Mouse (Mus musculus): Measurements from ENCODE around the gene 2810004N23Rik. TPM values are rescaled to one million over a fixed set of nuclear protein-coding genes. Genes with fewer than 3 reads are reported as not detected.

2810004N23Rik gene
- polyA plus RNA-seq (2015; fragmentation: Nextera tagmentation; extraction: Ambion mirVana), result 41.8 and 42.4 TPM in 2 replicates

- H3K36me3 ChIP-seq, result peaks cover 35% of the 10 kb centered on the region
- no peaks in the 10 kb centered on the region for H3K27me3 ChIP-seq
- H3K9ac ChIP-seq, result peak within 1 kb of the TSS; percentile 97
- H3K4me3 ChIP-seq (replicated peaks), result peak within 1 kb of the TSS; percentile 91
- peaks cover 10% of the 10 kb centered on the region for H3K4me1 ChIP-seq
- ATAC-seq (ENCODE audit: insufficient number of reproducible peaks, low FRiP score, low TSS enrichment, low read depth), result peak; percentile 96
- H3K27ac ChIP-seq (replicated peaks), result peak within 1 kb of the TSS; percentile 94
- 1% methylated on average over 55 of the region's 55 CpGs for WGBS
- no peaks in the 10 kb centered on the region for H3K9me3 ChIP-seq (replicated peaks)
- peak within 1 kb of the TSS; percentile 63 for H3K4me2 ChIP-seq (replicated peaks)
These were observed at the start of gene 2810004N23Rik, which contains the start of gene Gnpat for GRCm38 (mm10) chr8:124862321-124863162. Gene 2810004N23Rik (minus strand): TSS chr8:124863120. Gene Gnpat (plus strand): TSS chr8:124863033.

- Histone ChIP-seq H3K4me1 (no peaks in the 10 kb centered on the region), H3K9me3 (replicated peaks) (no peaks in the 10 kb centered on the region), H3K4me3 (replicated peaks) (no peak overlapping the region), H3K9ac (no peak overlapping the region), H3K36me3 (peaks cover 74% of the 10 kb centered on the region), H3K27ac (replicated peaks) (no peak overlapping the region), H3K27me3 (no peaks in the 10 kb centered on the region), H3K4me2 (replicated peaks) (no peak overlapping the region)
- ATAC-seq (ENCODE audit: insufficient number of reproducible peaks, low FRiP score, low TSS enrichment, low read depth), result no peak
- 64% methylated on average over 17 of the region's 17 CpGs for WGBS
These were observed 49.3 kb upstream of the 2810004N23Rik start for GRCm38 (mm10) chr8:124911938-124912872.

- Histone ChIP-seq H3K9me3 (replicated peaks) (no peaks in the 10 kb centered on the region), H3K4me1 (no peaks in the 10 kb centered on the region), H3K27ac (replicated peaks) (no peak overlapping the region), H3K27me3 (no peaks in the 10 kb centered on the region), H3K4me2 (replicated peaks) (no peak overlapping the region), H3K4me3 (replicated peaks) (no peak overlapping the region), H3K9ac (no peak overlapping the region), H3K36me3 (peaks cover 92% of the 10 kb centered on the region)
- WGBS, result 83% methylated on average over 10 of the region's 10 CpGs
- ATAC-seq (ENCODE audit: insufficient number of reproducible peaks, low FRiP score, low TSS enrichment, low read depth), result no peak
These were observed 47.4 kb upstream of the 2810004N23Rik start for GRCm38 (mm10) chr8:124910349-124910748.

DNA sequence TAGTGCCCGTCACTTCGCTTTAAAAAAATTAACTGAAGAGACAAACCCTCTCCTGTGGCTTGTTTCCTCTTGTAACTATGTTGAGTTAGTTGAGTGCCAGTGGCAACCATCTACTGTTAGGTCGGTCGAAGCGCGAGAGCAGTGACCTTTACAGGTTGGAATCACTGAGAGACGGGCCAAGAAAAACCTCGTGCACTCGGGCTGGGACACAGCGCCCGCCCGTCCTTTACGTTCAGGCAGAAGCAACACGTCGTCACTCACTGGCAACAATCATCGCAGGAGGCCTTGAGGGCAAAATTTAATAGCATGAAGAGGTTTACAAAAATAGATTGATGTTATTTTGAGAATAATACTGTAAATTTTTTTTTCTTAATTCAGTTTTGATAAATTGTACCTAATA lies 47.0 kb upstream of the 2810004N23Rik start:
- H3K9me3 ChIP-seq (replicated peaks), result no peaks in the 10 kb centered on the region
- no peak overlapping the region for H3K4me3 ChIP-seq (replicated peaks)
- peaks cover 90% of the 10 kb centered on the region for H3K36me3 ChIP-seq
- peaks cover under 1% of the 10 kb centered on the region; the same call in 1 of the 2 replicates for H3K4me1 ChIP-seq
- WGBS, result 90% methylated on average over 16 of the region's 16 CpGs
- ATAC-seq (ENCODE audit: insufficient number of reproducible peaks, low FRiP score, low TSS enrichment, low read depth), result no peak
- H3K27ac ChIP-seq (replicated peaks), result no peak overlapping the region
- H3K9ac ChIP-seq, result no peak overlapping the region
- H3K4me2 ChIP-seq (replicated peaks), result no peak overlapping the region
- no peaks in the 10 kb centered on the region for H3K27me3 ChIP-seq

DNA sequence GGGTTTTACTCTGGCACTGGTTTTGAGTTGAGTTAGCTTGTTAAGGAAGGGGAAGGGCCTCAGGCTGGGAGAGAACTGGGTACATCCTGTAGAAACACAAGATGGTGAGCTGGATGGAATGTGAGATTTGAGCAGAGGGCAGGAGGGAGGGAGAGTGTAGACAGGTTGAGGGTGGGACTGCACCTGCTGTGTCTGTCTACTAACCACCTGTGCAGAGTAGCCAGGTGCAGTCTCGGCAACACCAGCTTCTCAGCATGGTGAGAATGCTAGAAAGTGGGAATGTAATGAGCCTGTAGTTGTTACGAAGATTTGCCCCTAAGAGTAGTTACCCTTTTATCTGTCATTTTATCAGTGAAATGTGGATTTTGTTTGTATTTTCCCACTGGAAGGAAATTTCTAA lies 42.6 kb upstream of the 2810004N23Rik start:
- H3K4me1 ChIP-seq, result peaks cover 4% of the 10 kb centered on the region; the same call in 1 of the 2 replicates
- no peaks in the 10 kb centered on the region for H3K27me3 ChIP-seq
- WGBS, result 77% methylated on average over 2 of the region's 2 CpGs
- H3K27ac ChIP-seq (replicated peaks), result no peak overlapping the region
- no peak overlapping the region for H3K4me3 ChIP-seq (replicated peaks)
- H3K36me3 ChIP-seq, result peaks cover 87% of the 10 kb centered on the region
- no peak for ATAC-seq (ENCODE audit: insufficient number of reproducible peaks, low FRiP score, low TSS enrichment, low read depth)
- no peaks in the 10 kb centered on the region for H3K9me3 ChIP-seq (replicated peaks)
- H3K4me2 ChIP-seq (replicated peaks), result no peak overlapping the region
- H3K9ac ChIP-seq, result no peak overlapping the region

GRCm38 (mm10) chr8:124903198-124903597 lies 40.3 kb upstream of the 2810004N23Rik start:
- ATAC-seq (ENCODE audit: insufficient number of reproducible peaks, low FRiP score, low TSS enrichment, low read depth), result no peak
- no peaks in the 10 kb centered on the region for H3K27me3 ChIP-seq
- peaks cover 80% of the 10 kb centered on the region for H3K36me3 ChIP-seq
- H3K4me1 ChIP-seq, result peaks cover 12% of the 10 kb centered on the region
- H3K9ac ChIP-seq, result no peak overlapping the region
- H3K9me3 ChIP-seq (replicated peaks), result no peaks in the 10 kb centered on the region
- WGBS, result 93% methylated on average over 15 of the region's 15 CpGs
- no peak overlapping the region for H3K4me3 ChIP-seq (replicated peaks)
- H3K4me2 ChIP-seq (replicated peaks), result no peak overlapping the region
- no peak overlapping the region for H3K27ac ChIP-seq (replicated peaks)

DNA sequence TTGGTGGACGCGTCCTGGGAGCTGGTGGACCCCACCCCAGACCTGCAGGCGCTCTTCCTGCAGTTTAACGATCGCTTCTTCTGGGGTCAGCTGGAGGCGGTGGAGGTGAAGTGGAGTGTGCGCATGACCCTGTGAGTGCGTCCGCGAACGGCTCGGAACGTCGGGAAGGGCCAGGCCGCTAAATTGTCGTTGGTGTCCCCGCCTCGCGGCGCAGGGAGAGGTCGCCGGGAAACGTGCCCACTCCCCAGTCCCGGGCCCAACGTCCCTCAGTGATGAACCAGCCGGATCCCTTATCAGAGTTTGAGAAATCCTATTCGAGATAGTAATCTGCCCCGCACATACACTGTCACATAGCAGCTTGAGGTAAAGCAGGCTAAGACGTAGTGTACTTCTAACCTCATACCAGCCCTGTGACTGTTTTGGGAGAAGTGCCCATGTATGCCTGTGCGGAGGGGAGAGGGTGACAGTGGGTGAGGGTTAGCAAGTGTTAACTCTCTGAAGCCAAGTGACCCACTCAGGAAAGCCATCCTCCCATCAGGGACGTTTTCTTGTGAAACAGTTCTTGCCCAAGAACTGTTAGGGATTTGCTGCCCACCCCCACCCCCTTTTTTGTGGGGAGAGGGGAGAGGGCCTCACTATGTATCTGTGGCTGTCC lies 35.5 kb upstream of the 2810004N23Rik start:
- Histone ChIP-seq H3K27me3 (no peaks in the 10 kb centered on the region), H3K36me3 (peaks cover 55% of the 10 kb centered on the region), H3K27ac (replicated peaks) (0 out of 2 replicates have a peak overlapping the region, but pooled peaks have one; percentile 67), H3K9ac (peak overlapping the region; percentile 88), H3K4me2 (replicated peaks) (peak overlapping the region; percentile 93), H3K9me3 (replicated peaks) (no peaks in the 10 kb centered on the region), H3K4me3 (replicated peaks) (peak overlapping the region; percentile 96), H3K4me1 (peaks cover 25% of the 10 kb centered on the region)
- ATAC-seq (ENCODE audit: insufficient number of reproducible peaks, low FRiP score, low TSS enrichment, low read depth), result no peak
- 6% methylated on average over 31 of the region's 31 CpGs for WGBS

GRCm38 (mm10) chr8:124897386-124898250 lies 34.7 kb upstream of the 2810004N23Rik start, which contains the start of the genes Exoc8 and Sprtn:
Gene Exoc8 (minus strand): TSS chr8:124897705.
Gene Sprtn (plus strand): TSS chr8:124897886.
- ATAC-seq (ENCODE audit: insufficient number of reproducible peaks, low FRiP score, low TSS enrichment, low read depth), result peak; percentile 92
- H3K4me1 ChIP-seq, result peaks cover 32% of the 10 kb centered on the region
- peak within 1 kb of the TSS; percentile 96 for H3K4me3 ChIP-seq (replicated peaks)
- no peaks in the 10 kb centered on the region for H3K9me3 ChIP-seq (replicated peaks)
- peak within 1 kb of the TSS; percentile 84 for H3K27ac ChIP-seq (replicated peaks)
- peaks cover 47% of the 10 kb centered on the region for H3K36me3 ChIP-seq
- H3K4me2 ChIP-seq (replicated peaks), result peak within 1 kb of the TSS; percentile 93
- H3K9ac ChIP-seq, result peak within 1 kb of the TSS; percentile 90
- H3K27me3 ChIP-seq, result no peaks in the 10 kb centered on the region
- under 1% methylated on average over 114 of the region's 114 CpGs for WGBS

GRCm38 (mm10) chr8:124896632-124897385 lies 33.9 kb upstream of the 2810004N23Rik start:
- Histone ChIP-seq H3K4me1 (peaks cover 37% of the 10 kb centered on the region), H3K36me3 (peaks cover 42% of the 10 kb centered on the region), H3K4me3 (replicated peaks) (peak overlapping the region; percentile 96), H3K27me3 (no peaks in the 10 kb centered on the region), H3K9me3 (replicated peaks) (no peaks in the 10 kb centered on the region), H3K4me2 (replicated peaks) (peak overlapping the region; percentile 93), H3K9ac (peak overlapping the region; percentile 90), H3K27ac (replicated peaks) (peak overlapping the region; percentile 84)
- peak; percentile 11; the same call in 1 of the 2 replicates for ATAC-seq (ENCODE audit: insufficient number of reproducible peaks, low FRiP score, low TSS enrichment, low read depth)
- WGBS, result 1% methylated on average over 60 of the region's 60 CpGs
